Mouse (Mus musculus): Measurements from ENCODE around the gene Ccr8.

- TF ChIP-seq CTCF (IDR thresholded peaks at IDR 0.05; ENCODE audit: borderline replicate concordance, extremely low read depth, insufficient read depth, insufficient read length), result no peak
- no peak for TF ChIP-seq POLR2A (IDR thresholded peaks at IDR 0.05; ENCODE audit: borderline replicate concordance, extremely low read depth, insufficient read depth, insufficient read length, poor library complexity, severe bottlenecking)
These were observed 42.7 kb downstream of the Ccr8 start for GRCm38 (mm10) chr9:120134529-120135160.

All from brain, embryonic 14.5 days (tissue).